Mouse (Mus musculus) T-cell, adult 2 months (primary cell): ENCODE measurements around the gene Shank2.

Source experiments
- DNase-seq: peaks from one replicate; pipeline ENCODE4 v3.0.0; 2022; ENCODE audit warnings: low spot score

The Shank2 gene

DNA sequence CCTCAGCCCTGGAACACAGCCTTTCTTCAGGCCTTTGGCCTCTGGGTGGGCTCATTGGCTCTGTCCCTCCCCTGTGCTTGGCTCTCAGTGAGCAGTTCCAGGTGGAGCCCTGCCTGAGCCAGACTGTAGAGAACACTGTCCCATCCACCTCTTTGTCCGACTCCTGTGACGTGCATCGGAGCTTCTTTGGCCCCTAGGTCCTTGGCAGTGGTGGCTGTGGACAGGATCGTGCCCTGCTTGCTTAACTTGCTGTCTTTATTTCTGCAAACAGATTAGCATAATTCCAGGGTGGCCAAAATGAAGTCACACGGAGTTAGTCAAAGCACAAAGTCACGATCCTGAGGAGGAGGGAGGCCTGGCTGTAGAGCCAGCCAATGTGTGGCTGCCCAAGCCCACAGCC lies 419.8 kb downstream of the Shank2 start:
- DNase-seq: no peak

GRCm38 (mm10) chr7:144425953-144426352 lies 424.2 kb downstream of the Shank2 start:
- DNase-seq: no peak

GRCm38 (mm10) chr7:144426594-144426993 lies 424.9 kb downstream of the Shank2 start:
- DNase-seq: no peak

- no peak for DNase-seq
Observed at GRCm38 (mm10) chr7:144427460-144427859, 425.7 kb downstream of the Shank2 start.

- no peak for DNase-seq
Observed at GRCm38 (mm10) chr7:144432920-144433319, 431.2 kb downstream of the Shank2 start.

DNA sequence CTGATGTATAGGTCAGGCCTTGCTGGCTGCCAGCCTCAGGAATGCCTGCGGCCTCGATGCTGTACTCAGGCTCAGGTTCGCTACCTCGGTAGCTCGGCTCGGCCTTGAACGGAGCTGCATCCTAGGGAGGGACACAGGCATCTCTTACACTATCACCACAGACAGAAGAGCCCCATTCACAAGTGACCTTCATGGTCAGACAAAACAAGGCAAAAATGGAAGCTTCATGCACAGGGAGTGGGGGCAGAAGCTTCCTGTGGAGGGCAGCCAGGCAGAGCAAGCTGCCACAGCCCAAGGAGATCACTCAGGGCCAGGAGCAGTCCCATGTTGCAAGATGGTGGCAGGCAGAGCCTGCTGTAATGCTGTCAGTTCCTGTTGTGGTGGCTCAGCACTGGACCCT lies 437.1 kb downstream of the Shank2 start:
- no peak for DNase-seq

DNA sequence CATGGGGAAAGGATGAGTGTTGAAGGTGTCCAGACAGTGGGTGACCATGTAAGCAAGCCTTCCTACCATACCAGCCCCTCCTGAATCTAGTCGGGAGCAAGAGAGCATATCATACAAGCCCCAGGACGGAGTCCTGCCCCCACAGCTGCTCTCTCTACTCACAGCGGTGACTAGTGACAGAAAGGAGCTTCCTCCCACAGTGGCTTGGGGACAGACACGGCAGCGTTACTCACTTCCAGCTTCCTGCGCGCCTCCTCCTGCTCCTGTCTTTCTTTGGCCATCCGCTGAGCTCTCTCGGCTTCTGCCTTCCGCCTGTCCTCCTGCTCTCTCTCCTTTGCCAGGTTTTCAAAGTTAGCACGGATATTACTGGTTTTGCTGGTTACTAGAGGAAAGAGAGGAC lies 439.7 kb downstream of the Shank2 start:
- DNase-seq: no peak

- no peak for DNase-seq
Observed at GRCm38 (mm10) chr7:144441976-144442375, 440.2 kb downstream of the Shank2 start.

DNA sequence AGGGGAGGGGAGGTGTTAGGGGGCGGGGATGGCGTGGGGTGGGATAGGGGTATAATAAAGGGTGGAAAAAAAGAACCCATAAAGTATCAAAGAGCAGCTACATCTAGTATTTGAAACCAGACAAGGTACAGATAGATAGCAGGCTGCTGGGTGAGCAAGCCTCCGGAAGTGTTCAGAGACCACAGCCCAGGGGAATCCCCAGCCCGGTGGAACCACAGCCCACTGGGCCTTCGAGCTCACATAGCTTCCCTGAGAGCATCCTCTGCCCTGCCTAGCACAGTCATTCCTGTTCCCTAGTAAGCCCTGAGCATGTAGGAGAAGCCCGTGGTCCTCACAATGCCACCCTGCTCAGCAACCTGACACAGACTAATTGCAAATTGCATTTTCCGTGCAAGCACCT lies 443.1 kb downstream of the Shank2 start:
- peak; percentile 84 for DNase-seq

GRCm38 (mm10) chr7:144447146-144447545 lies 445.4 kb downstream of the Shank2 start:
- DNase-seq: peak; percentile 52

- no peak for DNase-seq
Observed at GRCm38 (mm10) chr7:144448186-144448585, 446.5 kb downstream of the Shank2 start.

GRCm38 (mm10) chr7:144449637-144450570 lies 448.2 kb downstream of the Shank2 start:
- no peak for DNase-seq

DNA sequence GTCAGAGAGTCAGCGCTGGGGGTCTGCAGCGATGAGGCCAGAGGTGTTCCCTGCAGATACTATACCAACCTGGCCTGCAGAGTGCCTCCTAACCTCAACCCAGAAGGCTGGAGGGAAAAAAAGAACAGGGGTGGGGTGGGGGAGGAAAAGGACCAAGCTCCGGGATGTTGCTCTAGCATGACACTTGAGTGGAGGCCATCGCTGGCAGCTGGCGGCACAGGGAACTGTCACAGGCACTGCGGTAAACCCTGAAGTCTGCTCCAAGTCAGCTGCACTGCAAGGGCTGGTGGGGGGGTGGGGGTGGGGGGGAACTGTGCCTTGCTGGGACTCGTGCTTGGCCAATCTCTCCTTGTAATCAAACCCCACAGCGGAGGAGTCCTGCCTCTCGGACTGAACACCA lies 448.9 kb downstream of the Shank2 start:
- DNase-seq: no peak

GRCm38 (mm10) chr7:144458881-144459280 lies 457.2 kb downstream of the Shank2 start:
- no peak for DNase-seq

DNA sequence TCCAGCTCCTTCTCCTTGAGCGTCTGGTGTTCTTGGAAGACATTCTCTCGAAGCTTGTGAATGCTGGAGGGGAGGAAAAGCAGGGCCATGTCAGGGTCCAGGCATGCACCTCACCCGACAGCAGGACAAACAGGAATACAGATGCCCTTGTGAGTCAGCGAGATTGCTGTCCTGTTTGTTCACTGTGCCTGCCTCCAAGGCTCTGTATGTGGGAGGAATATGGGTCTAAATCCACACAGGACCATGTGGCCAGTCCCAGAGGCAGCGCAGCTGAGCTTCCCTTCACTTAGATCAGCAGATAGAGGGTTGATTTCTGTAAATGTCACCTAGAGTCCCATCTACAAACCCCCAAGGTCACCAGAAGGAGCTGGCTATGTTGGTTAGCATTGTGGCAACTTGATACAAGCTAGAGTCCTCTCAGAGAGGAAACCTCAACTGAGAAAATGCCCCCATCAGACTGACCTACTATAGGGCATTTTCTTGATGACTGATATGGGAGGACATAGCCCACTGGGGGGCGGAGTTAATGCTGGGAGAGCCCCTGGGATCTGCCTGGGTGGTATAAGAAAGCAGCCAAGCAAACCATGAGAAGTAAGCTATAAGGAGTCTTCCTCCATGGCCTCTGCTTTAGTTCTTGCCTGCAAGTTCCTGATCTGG lies 459.6 kb downstream of the Shank2 start:
- DNase-seq: no peak

- DNase-seq: no peak
Observed at GRCm38 (mm10) chr7:144462577-144462976, 460.8 kb downstream of the Shank2 start.

DNA sequence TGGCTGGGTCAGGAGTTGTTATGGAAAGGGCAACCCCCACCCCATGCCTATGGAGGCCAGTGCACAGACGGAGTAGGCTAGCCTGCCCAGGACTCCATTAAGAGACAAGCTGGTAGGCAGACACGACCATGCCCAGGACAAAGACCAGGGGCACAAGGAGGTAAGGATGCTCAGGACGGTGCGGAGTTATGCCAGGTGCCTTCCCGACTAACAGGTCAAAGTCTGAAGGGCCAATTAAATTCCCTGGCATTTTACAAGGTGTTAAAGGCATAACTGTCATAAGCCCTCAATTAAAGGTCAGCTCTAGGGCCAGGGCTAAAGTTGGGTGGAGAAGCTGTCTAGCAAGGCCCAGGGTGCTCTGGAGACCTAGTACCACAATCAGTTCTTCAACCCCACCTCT lies 467.0 kb downstream of the Shank2 start:
- no peak for DNase-seq

GRCm38 (mm10) chr7:144469181-144469641 lies 467.5 kb downstream of the Shank2 start:
- no peak for DNase-seq

DNA sequence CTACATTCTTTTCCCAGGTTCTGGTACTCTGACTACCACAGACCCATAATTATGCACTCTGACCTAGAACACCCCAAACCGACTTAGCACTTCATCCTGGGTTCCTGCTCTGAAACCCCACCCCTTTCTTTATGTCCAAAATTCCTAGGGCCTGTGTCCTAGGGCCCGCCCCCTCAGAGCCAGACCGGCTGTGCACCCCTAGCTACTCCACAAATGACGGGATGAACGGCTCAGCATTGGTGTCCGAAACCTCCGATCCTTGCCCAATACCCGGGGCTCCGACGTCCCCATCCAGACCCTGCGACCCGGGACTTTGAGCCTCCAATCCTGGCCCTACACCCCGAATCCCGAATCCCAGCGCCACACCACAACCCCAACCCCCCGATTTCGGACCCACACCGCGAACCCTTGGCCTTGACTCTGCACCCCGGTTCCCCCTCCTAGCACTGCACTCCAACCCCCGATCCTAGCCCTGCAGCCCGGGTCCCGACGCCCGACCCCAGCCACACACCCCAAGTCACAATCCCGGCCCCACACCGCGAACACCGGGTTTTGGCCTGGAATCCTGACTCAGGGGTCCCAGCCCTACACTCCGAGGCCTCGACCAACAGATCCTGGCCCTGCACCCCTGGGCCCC lies 468.3 kb downstream of the Shank2 start:
- no peak for DNase-seq

DNA sequence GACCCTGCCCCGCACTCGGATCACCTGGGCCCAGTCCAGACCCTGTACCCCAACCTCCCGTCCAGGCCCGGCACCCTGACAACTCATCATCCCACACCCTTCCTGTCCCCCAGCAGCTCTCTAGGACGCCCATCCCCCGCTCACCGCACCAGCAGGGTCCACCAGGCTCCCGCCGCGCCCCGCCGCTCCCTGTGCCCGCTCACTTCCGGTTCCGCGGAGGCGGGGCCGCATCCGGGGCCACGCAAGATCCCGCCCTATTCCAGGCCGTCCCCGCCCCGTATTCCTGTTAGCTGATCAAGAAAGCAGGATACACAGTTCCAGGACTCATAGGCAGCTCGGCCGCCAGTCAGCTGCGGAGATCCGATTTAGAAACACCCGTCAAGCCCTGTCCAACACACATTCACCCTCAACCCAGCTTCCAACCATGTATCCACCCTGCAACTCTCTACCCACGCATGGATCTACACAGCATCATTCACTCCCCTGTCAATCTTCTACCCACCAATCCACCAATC lies 468.9 kb downstream of the Shank2 start, which contains the start of gene Cttn:
TSS of gene Cttn (minus strand) at position 465 of the 515 bp plus-strand sequence.
- no peak for DNase-seq

DNA sequence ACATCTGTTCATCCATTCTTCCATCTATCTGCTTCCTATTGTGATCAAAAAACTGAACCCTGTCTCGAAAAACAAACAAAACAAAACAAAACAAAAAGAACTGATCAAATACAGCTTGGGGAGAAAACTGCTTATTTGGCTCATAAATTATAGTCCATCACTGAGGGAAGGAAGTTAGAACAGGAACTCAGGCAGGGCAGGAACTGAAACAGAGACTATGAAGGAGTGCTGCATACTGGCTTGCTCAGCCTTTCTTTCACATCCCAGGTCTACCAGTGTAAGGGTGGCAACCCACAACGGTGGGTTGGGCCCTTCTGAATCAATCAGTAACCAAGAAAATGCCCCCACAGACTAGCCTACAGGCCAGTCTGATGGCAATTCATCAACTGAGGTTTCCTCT lies 469.4 kb downstream of the Shank2 start:
- DNase-seq: no peak

GRCm38 (mm10) chr7:144473486-144473885 lies 471.8 kb downstream of the Shank2 start:
- DNase-seq: no peak
